Mouse (Mus musculus): ENCODE data around the gene Lzts3.

The Lzts3 gene

DNA sequence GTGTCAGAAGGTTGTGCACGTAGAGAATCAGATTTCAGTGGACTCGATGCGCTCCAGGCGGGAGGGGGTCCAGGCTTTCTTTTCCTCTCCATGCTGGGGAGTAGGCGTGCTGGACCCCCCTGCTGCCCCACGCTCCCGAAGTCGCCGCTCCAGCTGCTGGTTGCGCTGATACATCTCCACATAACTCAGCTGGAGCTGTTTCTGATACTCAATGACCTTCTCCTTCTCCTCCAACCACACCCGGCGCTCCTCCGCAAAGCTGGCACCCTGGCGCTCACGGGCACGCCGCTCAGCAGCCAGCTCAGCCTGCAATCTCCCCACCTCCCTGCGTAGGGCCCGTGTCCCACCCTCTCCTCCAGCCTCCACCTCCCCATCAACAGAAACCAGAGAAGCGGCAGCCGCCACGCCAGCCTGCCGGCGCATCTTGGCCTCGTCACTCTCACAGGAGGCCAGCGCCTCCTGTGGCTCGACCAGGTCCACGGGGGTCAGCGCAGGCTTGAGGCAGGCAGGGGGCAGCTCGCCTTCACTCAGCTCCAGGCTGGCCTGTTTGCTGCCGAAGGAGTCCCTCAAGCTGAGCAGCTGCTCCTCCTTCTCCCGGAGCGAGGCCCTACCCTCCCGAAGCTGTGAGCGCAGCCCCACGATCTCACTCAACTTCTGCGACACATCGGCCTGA lies 7.7 kb downstream of the Lzts3 start:
- DNase-seq, result peak; percentile 59

DNA sequence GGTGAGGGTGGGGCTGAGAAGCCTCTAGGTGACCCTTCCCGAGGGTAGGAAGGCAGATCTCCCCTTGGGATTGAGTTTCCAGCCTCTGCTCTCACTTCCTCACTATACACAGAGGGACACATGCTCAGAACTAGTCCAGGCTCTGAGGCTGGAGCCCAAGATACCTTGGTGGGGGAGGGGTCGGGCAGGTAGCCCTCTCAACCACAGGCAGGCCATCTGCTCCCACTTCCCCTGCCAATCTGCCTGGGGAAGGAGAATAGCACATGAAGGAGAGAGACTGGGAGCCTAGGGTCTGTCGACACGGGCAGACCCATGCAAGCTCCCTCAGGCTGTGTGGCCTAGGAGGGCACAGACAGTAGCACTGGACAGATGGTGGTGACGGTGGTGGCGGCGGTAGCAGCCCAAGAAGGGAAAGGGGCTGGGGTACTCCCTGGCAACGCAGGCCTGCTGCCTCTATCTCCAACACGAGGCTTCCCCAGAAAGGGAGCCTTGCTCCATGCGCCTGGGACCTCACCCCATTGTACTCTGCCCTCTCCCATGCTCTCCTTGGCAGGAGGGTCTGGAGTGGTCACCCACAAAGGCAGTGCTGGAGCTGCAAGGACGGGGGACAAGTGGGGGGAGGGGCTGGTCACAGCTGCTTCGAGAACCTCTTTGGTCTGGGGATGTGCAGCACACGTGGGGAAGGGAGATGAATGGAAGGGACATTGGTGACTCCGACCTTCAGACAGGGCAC lies 8.4 kb downstream of the Lzts3 start:
- peak; percentile 84 for DNase-seq

DNA sequence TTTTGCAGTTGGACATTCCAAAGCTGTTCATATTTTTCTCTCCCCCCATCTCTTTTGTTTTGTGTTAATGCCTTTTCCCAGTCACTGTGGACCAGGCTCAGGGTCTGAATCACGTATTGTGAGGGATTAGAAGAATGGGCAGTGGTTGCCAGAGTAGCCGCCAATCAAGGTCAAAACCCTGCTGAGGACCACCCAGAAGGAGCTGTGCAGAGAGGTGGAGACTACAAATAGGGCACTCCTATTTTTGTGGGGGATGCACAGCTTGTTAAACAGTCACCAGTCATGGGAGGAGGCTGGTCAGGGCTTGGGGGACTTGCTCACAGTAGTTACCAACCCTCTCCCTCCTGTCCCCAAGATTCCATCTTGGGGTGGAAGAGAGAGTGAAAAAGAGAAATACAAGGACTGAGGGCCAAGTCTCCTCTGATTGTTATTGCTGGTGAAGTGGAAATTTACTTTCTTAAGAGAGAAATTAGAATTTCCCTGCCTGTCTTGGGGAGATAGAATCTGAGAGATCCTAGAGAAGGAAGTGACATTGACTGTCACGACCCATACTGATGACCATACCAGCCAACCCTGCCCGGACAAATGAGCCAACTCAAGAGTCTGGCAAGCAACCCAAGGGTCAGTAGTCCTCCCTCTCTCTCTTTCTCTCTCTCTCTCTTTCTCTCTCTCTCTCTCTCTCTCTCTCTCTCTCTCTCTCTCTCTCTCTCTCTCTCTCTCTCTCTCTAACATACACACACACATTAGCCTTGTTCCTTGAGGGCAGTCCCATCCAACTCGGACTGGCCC lies 9.5 kb downstream of the Lzts3 start:
- no peak for DNase-seq

DNA sequence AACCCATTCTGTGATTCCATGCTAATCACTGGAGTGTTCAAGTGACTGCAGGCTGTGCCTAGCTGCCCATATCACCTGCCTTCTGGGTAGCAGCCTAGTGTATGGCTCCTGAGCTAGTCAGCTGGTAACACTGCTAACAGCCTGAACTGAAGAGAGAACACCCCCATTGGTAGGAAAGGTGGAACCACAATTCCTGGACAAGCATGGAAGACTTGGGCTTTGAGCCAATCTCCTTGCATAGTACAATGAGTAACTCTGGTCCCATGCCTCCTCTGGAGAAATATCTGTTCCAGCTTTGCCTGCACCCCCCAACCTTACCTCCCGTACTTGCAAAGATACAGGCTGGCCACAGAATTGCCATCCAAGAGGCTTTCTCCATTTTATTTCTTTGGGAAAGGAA lies 10.2 kb downstream of the Lzts3 start:
- DNase-seq, result no peak

DNA sequence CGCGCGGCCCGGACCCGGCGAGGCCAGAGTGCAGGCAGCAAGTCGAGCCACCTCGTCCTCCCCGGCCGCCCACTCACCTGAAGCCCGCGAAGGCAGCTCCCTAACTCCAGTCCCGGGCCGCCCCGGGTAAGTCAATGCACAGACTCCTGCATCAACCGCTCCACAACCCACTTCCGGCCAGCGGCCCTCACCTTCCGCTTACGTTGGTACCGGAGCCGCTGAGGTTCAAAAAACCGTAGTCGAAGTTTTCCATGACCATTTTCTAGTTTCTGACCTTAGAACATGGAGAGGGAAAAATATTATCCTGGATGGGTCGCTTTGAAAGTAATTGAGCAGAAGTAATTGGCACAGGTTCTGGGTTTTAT lies 12.8 kb downstream of the Lzts3 start, which contains the start of the genes Fastkd5 and Ubox5:
TSS of gene Fastkd5 (minus strand) at position 189 of the 365 bp plus-strand sequence.
TSS of gene Ubox5 (minus strand) at position 200 of the 365 bp plus-strand sequence.
- DNase-seq, result peak; percentile 91

DNA sequence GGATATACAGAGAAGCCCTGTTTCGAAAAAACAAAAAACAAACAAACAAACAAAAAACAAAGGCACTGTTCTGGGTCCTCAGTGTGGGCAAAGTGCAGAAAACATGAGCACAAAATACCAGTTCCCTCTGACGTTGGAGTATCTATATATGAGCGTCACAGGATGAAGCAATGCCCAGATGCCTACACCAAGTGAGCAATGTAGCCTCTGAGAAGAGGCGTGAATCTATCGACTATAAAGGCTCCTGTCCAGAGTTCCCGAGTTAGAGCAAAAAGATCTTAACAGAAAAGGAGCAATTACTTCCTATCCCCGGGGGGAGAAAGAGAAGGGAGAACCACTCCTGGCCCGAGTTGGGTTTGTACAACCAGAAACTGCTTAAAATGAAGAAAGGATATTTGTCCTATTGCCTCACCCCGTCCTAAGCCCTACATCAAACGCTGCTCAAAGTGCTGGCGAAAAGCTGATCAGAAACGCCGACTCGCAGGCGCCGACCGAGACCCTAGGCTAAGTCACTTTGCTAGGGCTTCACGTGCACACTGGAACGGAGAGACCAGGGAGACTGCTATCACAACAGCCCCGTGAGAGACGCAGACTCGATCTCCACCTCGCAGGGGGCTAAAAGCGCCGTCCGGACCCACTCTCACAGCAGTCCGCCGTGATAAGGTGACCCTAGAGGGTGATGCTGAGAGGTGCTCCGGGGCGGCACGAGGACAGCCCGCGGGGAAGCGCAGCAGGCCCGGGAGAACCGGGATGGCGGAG lies 13.3 kb downstream of the Lzts3 start:
- DNase-seq, result no peak

DNA sequence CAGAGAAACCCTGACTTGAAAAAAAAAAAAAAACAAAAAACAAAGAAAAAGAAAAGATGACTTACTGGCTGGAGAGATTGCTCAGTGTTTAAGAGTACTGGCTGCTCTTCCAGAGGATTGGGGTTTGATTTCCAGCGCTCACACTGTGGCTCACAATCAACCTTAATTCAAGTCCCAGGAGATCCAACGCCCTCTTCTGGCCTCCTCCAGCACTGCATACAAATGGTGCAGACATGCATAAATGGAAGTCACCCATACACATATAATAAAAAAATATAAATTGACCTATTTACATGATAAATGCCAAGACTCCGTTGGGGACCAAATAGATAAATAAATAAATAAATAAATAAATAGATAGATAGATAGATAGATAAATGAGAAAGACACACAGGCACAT lies 14.2 kb downstream of the Lzts3 start:
- DNase-seq, result no peak

DNA sequence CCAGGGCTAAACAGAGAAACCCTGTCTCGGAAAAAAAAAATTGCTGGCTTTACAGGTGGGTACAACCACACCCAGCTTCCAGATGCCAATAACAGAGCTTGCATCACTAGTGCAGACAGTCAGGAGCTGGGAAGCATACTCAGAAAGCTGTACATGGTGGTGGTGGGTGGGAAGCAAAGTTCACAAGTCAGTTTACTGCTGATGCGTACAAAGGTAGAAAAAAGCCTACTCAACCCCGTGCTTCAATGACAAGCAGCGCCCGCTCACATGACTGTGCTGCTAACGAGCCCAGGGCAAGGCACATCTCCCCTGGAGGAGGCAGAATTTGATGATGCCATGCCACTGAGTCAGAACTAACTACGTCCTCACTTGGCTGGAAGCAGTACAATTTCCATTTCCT lies 23.6 kb downstream of the Lzts3 start:
- DNase-seq, result no peak

DNA sequence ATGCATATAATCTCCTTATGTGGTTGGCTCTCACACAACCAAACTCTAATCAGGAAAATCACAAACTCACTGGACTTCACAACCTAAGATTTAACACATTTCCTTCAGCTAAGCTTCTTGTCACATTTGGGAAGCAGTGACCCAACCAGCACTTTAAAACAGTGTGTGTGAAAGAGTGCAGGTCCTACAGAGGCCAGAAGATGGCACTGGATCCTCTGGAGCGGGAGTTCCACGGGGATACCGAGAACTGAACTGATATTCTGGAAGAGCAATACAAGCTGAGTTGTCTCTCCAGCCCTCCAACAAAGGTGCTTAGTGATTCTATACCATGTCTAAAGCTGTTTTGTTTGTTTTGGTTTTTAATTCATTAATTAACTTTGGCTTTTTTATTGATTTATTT lies 29.5 kb downstream of the Lzts3 start:
- DNase-seq, result peak; percentile 30

DNA sequence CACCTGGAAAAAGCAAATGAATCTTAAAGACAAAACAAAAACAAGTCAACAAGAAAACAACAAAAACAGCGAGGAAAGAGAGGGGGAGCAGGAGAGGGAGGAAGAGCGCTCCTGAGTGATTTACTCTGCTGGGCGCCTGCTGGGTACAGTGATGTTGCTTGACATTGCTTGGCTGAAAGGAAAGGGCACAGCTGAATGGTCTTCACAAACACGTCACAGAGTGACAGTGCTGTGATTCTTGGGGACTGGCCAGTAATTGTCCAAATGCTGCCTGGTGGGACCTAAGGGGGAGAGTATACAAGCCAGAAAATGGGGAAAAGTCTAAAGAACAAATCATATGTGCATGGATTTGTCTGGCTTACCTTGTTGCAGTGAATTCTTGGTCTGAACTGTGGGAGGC lies 40.4 kb downstream of the Lzts3 start:
- DNase-seq, result no peak

DNA sequence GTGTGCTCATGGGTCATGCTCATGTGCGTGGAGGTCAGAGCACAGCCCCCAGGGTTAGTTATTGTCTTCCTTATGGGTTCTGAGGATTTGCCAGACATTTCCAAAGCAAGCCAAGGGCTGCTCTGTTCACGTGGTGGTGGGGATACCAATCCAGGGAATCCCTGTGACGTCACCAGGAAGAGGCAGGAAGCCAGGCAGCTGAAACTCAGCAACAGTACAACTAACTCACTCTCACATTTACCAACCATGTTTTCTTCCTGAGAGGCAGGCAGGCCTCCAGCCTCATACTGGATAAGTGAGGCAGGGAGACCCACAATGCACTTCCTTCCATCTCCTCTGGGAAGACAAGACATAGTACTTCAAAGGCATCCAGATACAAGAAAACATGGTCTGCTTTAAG lies 44.2 kb downstream of the Lzts3 start:
- no peak for DNase-seq

DNA sequence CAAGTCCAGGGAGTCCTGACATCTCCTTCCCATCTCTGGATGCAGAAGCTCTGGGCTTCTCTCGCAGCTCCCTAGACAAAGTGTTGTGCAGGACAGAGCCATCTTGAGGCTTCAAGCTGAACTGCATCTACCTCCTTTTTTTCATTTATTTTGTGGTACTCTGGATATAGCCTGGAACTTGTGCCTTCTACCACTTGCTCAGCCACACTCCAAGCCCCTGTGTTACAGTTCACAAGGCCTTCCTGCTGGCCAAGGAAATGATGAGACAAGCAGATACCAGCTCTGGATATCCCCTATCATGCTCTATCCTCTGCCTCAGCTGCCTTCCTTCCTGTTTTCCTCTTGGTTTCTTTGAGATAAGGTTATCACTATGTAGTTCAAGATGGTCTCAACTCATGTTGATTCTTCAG lies 45.0 kb downstream of the Lzts3 start:
- peak; percentile 32 for DNase-seq

DNA sequence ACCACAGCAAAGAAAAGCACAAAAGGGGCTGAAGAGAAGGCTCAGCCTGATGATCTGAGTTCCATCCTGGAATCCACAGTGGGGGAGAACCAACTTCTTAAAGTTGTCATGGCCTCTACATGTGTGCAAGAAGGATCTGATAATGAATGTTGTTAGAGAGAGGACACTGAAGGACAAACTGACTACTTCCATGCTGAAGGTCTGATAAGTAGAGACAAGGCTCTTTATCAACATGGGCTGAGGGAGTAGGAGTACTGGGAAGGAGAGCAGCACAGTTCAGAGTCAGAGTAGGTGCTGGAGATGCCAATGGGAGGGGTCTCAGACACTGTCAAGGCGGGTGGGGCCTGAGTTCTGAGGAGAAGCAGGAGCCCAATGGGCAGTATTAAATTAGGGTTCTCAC lies 47.0 kb downstream of the Lzts3 start:
- no peak for DNase-seq

DNA sequence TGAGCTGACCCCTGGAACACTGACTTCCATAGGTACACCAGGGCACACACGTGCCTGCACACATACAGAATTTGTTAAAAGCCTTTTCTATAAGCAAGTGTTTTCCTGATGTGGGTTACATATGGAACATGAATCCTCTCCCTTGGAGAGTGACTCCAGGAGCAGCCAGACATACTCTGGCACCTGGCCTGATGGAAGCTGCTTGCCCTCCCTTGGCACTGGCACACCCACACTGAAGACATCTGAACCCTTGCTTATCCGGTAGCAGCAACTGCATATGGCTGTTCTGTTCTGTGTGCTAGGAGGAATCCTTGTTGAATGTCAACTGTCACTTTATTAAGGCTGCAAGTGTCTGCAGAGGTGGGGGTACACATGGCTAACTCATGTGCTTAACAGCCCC lies 51.6 kb downstream of the Lzts3 start:
- DNase-seq, result no peak

DNA sequence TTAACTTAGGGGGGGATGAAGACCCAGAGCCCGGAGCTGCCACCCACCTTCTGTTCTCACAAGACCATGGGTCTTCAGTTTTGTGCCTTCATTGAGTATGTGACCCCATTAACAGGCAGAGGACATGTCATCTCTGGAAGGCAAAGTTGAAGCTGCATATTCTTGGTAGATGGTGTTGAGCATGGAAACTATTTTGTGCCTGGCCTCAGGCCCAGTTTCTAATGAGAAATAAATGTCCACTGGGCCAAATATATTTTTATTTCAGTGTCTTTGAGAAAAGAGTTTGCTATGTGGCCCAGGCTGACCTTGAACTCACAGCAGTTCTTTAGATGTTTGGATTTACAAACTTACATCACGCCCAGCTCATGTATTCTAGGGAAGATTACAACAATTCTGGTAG lies 52.8 kb downstream of the Lzts3 start:
- DNase-seq, result no peak

DNA sequence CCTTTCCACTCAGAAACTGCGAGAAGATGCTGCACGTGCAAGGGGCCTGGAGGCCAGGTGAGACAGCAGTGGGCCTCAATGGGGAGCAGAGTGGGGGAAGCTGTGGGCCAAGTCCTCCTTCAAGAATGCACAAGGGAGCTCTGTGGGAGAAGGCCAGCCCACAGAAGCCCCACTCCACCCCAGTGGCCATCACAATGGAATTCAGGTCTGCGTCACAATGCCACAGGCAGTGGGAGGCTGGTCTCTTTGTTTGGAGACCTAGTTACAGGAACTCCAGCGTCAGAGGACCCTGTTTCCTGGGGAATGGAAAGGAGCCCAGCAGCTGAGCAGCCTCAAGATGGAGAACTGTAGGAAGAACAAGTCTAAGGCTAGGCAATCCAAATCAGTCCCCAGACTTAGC lies 53.4 kb downstream of the Lzts3 start:
- no peak for DNase-seq

DNA sequence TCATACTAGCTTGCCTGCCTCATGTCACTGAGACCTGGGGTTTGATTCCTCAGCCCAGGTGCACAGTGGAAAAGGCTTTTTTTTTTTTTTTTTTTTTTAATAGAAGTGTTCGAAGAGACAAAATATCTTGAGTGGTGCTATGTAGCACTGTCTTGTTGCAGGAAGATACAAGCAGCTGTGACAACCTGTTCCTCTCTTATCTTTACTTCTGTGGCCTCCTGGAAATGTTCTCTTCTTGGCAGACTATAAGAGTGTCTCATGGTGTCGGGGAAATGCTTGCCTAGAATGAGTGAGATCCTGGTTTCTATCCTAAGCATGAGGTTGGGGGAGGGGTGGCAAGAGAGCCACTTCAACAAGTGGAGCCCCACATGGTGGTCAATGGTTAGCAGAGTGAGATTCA lies 54.2 kb downstream of the Lzts3 start:
- no peak for DNase-seq

DNA sequence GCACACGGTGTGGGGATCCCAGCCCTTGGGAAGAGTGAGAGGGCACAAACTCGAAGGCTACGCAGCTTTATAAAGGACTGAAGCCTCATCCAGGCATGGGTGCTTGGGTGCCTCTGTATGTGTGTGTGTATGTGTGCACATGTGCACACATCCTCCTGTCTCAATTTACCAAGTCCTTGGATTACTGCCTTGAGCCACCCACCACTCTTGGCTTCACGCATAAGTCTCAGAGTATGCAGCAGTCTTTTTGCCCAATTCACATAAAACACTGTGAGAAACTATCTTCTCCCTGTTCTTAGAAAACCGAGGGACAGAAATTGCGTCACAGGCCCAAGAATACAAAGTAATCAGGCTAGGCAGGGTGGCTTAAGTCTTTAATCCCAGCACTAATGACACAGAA lies 56.6 kb downstream of the Lzts3 start:
- no peak for DNase-seq

DNA sequence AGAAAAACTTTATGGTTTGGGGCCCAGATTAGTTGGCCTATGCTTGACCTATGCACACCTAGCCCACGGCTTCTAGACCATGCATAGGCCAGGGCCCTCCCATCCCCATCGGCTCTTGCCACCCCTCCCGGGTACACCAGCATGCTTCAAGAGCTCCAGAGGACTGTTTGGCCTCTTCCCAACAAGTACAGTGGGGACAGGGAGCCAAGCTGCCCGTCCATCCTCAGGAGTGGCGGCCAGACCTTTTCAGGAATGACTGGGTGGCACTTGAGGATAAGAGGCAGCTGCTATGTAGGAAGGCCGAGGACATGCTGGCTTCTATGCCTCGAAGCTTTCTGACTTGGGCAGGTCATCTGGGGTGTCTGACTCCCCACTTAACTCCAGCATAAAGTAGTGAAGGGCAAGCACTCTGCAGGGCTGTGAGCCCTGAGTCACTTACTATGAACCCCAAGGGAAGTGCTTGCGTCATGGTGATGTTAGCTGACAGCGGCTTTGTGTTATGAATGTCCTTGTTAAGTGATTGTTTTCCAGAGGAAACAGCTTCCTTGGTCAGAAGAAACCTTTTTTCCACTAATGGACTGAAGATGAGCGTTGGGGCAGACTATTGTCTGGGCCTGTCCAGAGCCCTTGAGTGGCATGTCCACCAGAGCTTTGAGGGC lies 58.6 kb downstream of the Lzts3 start:
- DNase-seq, result no peak
